Mouse (Mus musculus) R1 (cell line): ENCODE measurements around the gene Foxp1.
A peak's percentile ranks its signal among the peaks of the same experiment; 100 is the strongest.

ENCODE experiments used
- DNase-seq: peaks from one replicate; pipeline ENCODE4 v3.0.0-alpha.2; 2018; ENCODE audit warnings: low read depth, low spot score

Gene Foxp1

DNA sequence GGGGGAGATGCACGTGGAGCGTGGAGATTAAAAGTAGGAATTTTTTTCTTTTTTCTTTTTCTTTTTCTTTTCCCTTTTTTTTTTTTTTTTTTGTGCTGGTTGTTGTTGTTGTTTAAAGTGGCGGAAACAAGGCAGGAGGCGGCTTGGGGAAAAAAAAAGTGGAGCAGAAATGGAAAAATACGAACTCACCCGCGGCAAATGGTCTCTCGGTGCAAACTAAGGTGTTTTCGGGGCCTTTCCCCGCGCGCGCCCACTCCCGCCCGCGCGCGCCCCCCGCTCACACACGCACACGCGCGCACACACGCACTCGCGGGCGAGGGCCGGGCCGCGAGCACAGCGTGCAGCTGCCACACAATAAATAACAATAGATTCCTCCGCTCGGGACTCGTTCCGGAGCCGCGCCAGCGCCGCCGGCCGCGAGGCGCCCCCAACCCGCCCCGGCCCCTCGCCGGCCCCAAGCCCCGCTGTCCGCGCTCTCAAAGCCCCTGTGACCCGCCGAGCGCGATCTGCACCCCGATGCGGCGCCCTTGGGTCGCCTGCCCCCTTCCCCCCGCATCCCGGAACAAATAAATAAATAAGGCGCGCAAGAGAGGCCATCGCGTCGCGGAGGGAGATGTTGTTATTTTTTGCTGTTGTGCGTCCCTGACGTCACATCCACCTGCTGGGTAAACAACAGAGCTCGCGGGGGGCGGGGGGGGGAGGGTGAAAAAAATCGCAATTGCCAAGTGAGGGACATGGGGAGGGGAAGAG is at the start of gene Foxp1:
TSS of gene Foxp1 (minus strand) at position 363 of the 750 bp plus-strand sequence.
- DNase-seq: peak; percentile 70

DNA sequence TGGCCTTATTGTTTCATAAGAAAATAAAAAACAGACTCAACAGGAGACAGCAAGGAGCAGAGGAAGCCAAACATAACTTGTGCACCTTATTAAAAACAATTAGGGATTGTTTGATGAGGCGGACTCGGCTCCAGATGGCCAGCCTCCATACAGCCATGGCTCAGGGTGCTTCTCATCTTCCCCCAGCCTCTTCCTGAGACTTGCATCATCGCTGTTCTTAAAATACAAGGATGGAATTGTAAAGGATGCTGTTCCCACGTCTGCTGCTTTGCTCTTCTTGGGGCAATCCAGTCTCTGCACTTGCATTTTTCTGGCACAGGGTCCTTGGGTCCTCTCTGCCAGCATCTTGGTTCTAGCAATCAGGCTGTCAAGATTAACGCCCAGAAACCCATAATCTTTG is 49.5 kb upstream of the Foxp1 start:
- no peak for DNase-seq

DNA sequence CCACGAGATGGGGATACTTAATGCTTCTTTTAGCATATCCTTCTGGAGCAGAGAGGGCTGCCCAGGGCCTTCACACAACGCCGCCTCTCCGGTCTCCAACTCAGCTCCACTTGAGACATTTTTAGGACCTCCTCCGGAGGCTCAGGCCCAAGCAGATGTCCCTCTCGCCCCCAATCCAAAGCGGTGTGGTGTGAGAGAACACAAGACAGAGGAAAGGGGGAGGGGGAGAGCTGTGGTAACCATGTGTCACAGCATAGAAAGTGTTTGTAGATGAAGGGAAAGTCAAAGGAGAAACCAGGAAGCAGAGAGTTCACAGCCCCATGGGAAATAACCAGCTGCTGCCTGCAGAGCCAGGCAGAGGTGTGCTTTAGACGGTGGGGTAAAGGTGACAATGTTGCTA is 44.4 kb upstream of the Foxp1 start:
- no peak for DNase-seq

DNA sequence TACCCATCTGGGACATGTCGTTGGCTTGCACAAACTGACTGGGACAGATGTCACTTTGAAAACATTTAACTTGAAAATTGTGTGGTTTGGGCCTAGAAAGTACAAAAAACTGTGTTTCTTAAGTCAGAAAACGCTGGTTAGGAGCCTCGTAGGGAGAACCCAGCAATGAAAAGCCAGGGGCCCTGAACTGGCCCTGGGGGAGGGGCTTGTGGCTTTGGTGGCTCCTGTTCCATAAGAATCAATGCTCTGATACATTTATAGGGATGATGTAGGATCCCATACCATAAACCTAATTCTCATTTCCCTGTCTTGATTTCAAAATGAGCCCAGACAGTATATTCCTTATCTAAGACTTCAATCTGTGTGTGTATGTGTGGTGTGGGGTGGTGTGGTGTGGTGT is 42.2 kb upstream of the Foxp1 start:
- no peak for DNase-seq

DNA sequence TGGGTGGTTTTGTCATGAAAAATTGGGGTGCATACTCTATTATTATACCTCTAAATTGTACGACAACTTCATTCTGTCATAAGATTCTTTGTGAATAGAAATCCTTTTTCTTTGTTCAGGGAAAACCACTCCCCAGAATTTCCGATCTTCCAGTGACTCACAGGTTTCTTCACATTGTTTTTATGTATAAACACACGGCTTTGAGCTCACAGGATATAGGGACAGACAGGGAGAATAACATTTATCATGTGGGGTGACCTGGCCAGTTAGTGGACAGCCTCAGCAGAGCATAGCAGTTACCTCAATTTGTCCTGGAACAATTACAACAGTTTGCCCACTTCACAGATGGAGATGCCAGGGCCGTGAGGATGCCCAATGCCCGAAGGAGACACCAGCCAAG is 34.4 kb upstream of the Foxp1 start:
- DNase-seq: no peak

DNA sequence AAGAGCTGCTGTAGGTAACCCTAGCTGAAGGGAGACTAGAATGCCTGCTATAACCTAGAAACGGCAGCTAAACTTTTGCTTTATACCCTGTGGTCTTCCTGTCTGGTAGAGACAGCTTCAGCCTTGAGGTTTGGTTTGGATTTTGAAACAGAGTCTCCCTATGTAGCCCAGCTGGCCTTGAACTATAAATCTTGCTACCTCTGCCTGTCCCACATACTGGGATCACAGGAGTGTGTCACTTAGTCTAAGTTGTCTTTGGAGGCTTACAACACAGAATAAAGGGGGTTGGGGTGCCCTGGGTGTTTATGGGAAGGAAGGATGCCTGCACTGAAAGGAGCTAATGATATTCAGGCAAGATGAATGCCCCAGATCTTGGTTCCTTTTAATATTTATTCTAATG is 30.3 kb upstream of the Foxp1 start:
- DNase-seq: no peak

DNA sequence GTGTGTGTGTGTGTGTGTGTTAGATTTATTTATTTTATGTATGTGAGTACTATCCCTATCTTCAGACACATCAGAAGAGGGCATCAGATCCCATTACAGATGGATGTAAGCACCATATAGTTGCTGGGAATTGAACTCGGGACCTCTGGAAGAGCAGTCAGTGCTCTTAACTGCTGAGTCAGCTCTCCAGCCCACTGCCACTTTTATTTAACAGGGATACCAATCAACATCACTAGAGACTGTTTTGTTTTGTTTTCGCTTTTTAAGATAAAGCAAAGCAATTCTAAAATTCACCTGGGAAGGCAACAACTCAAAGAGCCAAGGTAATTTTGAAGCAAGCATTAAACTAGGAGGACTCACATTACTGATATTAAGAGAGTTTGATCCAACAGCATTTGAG is 23.9 kb upstream of the Foxp1 start:
- no peak for DNase-seq

DNA sequence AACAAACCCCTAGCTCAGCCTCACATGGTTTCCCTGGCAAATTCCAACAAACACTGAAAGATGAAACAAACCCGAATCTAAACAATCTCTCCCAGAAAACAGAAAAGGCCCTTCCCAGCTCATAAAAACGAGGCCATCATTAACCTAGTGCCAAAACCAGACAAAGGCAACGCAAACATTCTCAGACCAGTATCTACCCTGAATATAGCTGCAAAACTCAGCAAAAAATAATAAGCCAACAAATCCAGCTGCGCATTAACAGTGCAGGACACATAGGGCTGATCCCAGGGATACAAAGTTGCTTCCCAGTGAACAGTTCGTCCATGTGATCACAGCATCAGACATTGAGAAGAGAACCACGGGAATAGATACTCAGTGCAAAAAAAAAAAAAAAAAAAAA is 22.9 kb upstream of the Foxp1 start:
- DNase-seq: no peak

DNA sequence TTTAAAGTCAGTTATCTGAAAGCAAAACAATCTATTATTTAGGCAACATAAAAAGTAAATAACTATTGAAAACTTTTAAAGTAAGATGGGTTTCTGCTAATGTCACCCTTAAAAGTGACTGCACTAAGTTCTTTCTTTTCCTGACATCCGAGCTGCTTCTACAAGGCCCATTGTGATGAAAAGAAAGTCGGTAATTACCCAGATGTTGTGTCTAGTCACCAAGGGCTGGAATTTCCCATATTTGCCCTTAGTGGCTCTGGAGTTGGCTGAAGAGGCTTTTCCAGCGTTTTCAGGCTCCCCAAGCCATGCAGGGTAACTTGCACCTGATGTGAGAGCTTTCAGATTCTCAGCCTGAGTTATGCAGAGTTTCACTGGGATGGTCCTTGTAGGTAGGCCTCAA is 18.6 kb upstream of the Foxp1 start:
- peak; percentile 36 for DNase-seq

DNA sequence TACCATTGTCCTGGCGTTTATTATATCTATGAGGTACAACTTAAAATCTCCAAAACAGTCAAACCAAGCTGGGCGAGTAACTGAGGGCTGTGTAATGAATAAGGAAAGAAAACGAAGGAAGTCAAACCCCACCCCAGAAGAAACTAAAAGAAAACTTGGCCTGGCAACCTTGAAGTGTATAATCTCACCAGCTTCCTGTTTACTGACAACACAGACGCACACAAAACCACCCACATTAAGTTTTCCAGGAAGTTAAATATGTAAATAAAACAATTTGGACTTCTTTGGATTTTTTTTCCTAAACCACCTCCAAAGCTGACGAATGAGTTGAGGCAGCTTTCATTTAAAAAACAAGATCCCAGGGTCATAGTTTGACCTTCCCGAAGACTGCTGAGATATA is 18.1 kb upstream of the Foxp1 start:
- DNase-seq: no peak

DNA sequence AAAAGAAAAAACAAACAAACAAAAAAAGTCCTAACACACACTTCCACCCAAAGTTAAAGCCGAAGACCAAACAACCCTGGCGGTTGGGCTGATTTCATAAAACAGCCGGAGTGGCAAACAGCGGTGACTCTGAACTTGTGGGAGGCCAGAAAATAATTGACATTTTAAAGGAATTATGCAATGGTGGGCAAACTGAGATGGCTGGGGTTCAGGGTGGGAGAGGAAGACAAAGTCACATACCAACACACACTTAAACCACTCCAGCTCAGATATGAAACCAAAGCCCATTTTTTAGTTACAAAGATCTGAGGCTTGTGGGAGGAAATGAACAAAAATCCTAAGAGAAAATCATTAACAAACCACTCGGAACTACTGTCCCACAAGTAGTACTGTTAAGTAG is 17.6 kb upstream of the Foxp1 start:
- no peak for DNase-seq

DNA sequence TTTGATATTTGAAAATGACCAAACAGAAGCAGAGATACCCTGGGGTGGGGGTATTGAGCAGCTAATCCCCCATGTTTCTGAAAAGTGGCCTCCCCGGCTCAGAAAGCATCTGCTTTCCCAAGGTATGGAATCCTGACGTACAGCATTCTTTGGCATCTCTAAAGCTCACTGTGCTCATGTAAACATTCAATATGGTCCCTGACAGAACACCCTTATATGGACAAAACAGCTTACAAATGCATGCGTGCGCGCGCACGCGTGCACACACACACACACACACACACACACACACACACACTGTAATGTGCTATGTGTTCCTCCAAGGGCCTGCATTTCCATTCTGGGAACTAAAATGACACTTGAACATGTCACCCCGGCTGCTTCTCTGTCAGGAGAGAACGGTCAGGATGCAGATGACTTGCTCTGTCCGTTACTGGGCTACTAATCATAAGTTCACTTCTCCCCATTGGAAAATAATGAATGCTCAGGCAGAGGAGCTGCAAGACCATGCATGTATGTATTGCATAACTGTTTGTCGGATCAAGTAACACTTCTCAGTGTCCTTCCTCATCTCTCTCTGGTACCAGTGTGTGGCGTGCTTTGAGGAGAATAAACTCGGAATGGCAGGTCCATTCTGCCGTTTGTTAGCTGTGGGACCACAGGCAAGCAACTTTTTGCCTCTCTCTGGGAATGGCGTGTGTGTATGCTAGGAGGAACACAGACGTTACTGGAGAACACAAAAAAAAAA is 15.8 kb upstream of the Foxp1 start:
- no peak for DNase-seq

DNA sequence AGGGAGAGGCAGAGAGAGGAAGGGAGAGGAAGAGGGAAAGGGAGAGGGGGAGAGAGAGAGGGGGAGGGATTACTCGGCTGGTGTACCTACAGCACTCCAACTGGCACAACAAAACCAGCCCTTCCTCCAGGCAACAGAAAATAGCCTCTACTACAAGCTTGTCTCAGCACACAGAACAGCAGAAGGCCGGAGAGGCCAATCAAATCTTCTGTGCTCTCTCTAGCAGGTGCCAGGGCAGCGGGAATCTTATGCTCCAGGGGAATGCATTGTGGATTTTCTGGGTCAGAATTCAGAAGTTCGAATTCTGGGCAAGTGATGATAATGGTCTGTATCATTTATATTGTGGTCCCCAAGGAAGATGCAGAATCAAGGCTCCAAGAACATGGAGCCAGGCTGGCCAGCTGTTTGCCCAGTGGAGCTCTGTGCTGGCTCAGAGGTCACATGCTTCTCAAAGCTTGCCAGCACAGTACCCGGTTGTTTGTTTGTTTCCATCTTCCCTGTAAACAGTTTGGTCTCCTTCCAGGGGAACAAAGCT is 11.8 kb upstream of the Foxp1 start:
- no peak for DNase-seq

DNA sequence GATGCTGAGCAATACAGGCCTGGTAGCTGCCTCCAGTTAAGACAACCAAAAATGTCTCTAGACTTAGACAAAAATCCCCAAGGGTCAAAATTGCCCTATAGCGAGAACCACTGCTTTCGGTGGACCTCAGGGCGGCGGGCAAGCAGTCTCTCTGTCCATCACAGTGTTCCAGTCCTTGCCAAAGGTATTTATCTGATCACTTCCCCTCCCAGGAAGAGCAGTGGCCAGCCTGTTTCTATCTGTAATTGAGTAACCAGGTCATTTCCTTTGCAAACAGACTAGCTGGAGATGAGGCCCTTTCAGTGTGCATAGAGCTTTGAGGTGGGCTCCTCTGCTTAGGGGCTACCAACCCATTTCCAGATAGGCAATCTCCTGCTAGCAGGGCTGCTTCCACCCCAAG is 9.9 kb upstream of the Foxp1 start:
- DNase-seq: no peak

DNA sequence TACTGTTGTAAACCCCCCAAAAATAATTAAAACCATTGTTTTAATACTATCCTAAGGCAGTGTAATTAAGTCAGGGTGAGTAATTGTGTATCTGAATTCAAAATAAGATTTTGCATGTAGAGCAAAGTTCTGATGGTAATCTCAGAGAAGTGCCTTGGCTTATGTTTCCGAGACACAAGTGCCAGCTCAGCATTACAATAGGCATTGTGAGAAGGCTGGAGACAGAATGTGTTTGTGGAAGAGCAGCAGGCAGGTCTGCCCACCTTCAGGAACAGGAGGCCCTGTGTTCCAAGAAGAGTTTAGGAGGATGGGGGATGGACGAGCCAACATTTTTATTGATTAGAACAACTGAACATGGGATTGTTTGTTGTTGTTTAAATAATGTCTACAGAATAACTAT is 6.5 kb upstream of the Foxp1 start:
- no peak for DNase-seq

DNA sequence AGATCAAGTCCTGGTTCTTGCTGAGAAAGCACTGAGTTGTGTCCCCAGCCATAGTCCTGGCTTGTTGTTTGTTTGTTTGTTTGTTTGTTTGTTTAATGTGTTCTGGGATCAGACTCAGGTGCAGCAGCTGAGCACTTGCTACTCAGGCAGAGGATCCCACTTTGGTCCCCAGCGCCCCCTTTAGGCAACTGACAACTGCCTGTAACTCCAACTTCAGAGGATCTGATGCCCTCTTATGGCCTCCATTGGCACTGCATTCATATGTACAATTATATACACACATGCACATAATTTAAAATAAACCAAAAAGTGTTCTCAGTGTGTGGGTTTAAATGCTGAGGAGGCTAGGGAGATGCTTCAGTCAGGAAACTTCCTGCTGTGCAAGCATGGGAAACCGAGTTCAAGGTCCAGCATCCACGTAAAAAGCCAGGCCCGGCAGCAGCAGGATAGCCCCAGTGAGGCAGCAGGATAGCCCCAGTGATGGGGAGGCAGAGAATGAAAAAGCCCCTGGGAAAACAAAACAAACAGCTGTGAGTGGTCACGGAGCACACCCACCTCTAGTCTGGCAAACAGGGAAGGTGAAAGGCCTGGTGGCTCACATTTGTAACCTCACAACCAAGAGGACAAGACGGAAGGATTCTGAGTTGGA is 5.1 kb upstream of the Foxp1 start:
- DNase-seq: peak; percentile 66

DNA sequence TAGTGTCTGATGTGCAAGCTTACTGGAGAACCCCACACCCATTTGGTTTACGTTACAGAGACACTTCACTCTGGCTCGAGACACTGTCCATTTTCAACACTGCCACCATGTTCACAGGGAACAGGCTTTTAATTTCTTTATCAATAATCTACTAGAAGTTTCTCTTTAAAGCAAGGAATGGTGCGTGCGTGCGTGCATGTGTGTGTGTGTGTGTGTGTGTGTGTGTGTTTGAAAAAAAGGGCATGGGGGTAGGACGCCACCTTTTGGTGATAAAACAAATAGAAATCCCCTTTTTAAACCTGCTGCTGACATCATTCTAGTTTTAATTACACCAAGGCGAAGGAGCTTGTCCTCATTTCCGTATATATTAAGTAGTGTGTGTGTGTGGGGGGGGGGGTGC is 2.8 kb upstream of the Foxp1 start:
- DNase-seq: peak; percentile 17

DNA sequence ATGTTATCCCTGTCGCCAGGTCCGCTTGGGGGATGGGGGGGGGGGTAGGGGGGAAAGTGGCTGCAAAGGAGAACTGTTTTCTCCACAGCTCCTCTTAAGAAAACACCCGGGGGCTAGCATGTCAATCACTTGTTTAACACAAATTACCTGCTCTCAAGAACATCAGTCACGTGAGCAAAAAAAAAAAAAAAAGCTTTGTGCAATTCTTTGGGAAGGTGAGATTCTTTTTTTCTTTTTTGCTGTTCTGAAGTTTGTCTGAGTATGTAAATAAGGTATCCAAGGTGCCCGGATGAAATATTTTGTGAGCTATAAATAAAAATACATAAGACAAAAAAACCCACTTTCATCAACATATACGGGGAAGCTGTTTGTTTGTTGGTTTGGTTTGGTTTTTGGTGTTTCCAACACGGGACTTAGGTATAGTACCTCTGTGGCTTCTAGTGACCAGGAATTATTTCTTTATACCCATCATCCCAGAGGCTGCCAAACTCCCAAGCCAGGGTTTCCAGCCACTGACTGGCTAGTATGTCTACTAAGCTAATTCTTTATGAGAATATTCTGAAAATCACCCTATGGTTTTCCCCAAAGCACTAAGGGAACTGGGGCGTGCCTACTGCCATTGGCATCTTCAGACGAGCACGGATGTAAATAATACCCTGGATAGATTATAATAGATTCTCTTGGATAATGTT is 1.3 kb upstream of the Foxp1 start:
- no peak for DNase-seq

DNA sequence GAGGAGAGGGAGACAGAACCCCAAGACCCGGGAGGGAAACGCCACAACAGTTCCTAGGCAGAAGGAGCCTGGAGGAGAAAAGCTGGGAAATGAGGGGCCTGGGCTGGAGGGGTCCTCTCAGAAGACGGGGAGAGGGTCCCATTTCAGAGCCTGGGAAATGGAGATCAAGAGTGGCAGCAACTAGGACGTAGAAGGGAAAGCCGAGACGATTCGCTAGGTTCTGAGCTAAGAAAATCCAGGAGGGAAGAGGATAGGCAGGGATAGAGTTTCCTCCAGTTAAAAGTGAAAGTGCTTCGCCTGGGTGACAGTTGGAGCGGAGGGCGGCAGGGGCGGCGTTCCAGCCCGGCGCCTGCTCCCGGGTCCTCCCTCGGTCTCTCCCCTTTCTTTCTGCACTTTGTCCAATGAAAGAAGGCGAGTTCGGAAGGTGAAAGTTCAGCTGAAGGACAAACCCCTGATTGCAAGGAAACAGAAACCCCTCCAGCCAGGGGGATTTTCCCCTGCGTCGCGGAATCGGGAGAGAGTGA is 650 bp upstream of the Foxp1 start:
- peak; percentile 85 for DNase-seq

DNA sequence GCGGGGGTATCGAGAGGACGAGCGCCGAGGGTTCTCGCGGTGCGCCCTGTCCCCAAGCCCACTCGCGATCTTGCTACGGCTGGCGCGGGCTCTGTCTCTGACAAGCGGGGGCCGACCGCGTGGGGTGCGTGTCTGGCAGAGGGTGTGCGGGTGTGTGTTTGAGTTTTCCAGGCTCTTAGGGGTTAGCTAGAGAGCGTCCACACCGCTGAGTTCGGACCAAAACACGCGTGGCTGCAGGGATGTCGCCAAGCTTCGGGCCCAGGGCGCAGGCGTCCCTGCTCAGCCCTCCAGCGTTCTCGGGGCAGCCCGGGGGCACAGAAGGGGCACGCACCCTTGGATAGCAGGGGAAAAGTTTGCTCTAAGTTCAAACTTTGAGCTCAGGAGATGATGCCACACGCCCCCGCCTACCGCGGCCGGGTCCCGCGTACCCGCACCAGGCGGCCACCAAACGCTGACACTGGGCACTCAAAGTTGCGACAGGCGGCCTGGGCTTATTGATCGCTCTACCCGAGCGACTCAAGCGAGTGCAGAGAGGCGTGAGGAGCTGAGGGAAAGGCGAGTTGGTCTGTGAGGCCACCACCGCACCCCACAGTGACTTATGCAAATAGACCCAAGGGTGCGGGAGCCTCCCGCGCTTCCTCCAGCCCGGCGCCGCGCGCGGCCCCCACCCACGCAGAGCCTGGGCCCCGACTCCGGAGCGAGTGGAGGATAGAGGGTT is 721 bp downstream of the Foxp1 start:
- DNase-seq: peak; percentile 49

DNA sequence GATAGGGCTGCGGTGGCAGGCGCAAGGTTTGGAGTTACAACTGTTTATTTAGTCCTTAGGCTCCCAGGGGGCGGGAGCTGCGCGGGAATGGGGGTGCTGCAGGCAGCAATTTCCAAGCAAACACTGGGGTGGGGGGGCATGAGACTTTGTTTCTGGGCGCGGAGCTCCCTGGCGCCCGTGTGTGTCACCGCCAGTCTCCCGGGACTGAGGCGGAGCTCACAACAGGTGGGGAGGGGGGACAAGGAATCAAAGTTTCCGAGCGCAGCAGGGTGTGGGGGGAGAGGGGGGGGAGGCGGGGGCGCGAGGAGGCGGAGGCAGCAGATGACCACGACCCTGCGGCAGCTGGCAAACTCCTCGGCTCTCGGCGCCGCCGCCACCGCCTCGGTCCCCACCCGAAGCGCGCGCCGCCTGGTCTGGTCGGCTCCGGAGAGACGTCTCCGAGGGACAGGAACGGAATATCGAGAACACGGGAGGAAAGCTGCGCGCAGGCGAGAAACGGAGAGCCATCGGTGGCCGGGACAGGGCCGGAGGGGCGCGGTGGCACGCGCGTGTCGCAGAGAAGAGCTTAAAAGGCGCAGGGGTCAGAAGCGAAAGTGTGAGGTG is 1.4 kb downstream of the Foxp1 start:
- DNase-seq: no peak
